Mouse (Mus musculus) limb, embryonic 12.5 days (tissue): Measurements from ENCODE around the gene Urgcp. TPM values are rescaled to one million over a fixed set of nuclear protein-coding genes. Genes with fewer than 3 reads are reported as not detected.

Experiments
- ATAC-seq: fragments of 200-750 bp; cut with Nextera tagmentation; 2 replicates; pipeline ENCODE4 v1.8.0; 2017; ENCODE audit warnings: low read depth, moderate TSS enrichment; ENCODE audit not compliant: insufficient number of reproducible peaks, insufficient read depth, low FRiP score, low TSS enrichment
- H3K27ac ChIP-seq: fragments of 300-500 bp; sonication (generic); 2 replicates; pipeline ENCODE4 v1.5.1; 2016; ENCODE audit warnings: mild to moderate bottlenecking, moderate library complexity
- H3K27me3 ChIP-seq: fragments of 300-500 bp; sonication (generic); 2 replicates; pipeline ENCODE4 v1.6.1; 2016; ENCODE audit warnings: mild to moderate bottlenecking, moderate library complexity
- H3K36me3 ChIP-seq: fragments of 300-500 bp; sonication (generic); 2 replicates; pipeline ENCODE4 v1.6.1; 2016; ENCODE audit warnings: mild to moderate bottlenecking, moderate library complexity
- H3K4me1 ChIP-seq: fragments of 300-500 bp; sonication (generic); replicated peaks from 2 replicates; pipeline ENCODE4 v1.6.1; 2016
- H3K4me2 ChIP-seq: fragments of 300-500 bp; sonication (generic); 2 replicates; pipeline ENCODE4 v1.6.1; 2016; ENCODE audit warnings: mild to moderate bottlenecking, moderate library complexity
- H3K4me3 ChIP-seq: fragments of 300-500 bp; sonication (generic); replicated peaks from 2 replicates; pipeline ENCODE4 v1.5.1; 2016; ENCODE audit warnings: mild to moderate bottlenecking
- H3K9ac ChIP-seq: fragments of 300-500 bp; sonication (generic); replicated peaks from 2 replicates; pipeline ENCODE4 v1.6.1; 2016; ENCODE audit warnings: mild to moderate bottlenecking, moderate library complexity
- H3K9me3 ChIP-seq: fragments of 300-500 bp; sonication (generic); 2 replicates; pipeline ENCODE4 v1.6.1; 2016; ENCODE audit warnings: mild to moderate bottlenecking, moderate library complexity
- WGBS: fragments of 180-500 bp; shearing (Covaris S2); methylation state at CpG from one replicate; pipeline ENCODE4 v1.1.7; 2016; 5-methylcytosine and 5-hydroxymethylcytosine counted together
- polyA plus RNA-seq: library from polyadenylated mRNA; unstranded; fragments of >200 nt; fragmentation: Nextera tagmentation; extraction: Ambion mirVana; gene quantifications from 2 replicates; pipeline ENCODE4 v1.2.1, GENCODE M21; 2016

Urgcp gene
- polyA plus RNA-seq, 1 experiment from 2014 or later, result 24.6 TPM

- 0 out of 2 replicates have a peak, but pooled peaks cover 3% of the 10 kb centered on the region for H3K36me3 ChIP-seq
- peaks cover 11% of the 10 kb centered on the region for H3K4me1 ChIP-seq
- H3K27me3 ChIP-seq, result no peaks in the 10 kb centered on the region
- 75% methylated on average over 5 of the region's 5 CpGs for WGBS
- no peak overlapping the region for H3K4me3 ChIP-seq
- H3K27ac ChIP-seq, result no peak overlapping the region
- ATAC-seq, result no peak
- 0 out of 2 replicates have a peak overlapping the region, but pooled peaks have one; percentile 34 for H3K9ac ChIP-seq
- H3K9me3 ChIP-seq, result no peaks in the 10 kb centered on the region
- H3K4me2 ChIP-seq, result no peak overlapping the region
These were observed 23.1 kb downstream of the Urgcp start for GRCm38 (mm10) chr11:5738888-5739632.

DNA sequence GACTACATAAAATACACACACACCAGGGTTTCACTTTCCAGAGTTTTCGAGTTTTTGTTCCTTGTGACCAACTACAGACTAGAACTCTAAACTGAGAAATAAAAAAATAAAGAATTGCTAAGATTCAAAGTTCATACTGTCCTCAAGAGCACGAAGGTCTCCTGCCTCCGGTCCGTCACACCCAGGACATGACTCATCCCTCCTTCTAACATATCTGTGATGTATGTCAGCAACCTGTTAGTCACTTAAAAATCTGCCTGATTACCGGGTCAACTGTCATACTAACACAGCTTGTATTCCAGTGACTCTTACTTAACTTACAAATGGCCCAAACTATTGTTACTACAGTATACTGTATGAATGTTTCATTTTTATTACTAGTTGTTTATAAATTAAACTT is 25.0 kb downstream of the Urgcp start:
- Histone ChIP-seq H3K36me3 (peaks cover 6% of the 10 kb centered on the region; the same call in 1 of the 2 replicates), H3K9ac (no peak overlapping the region), H3K4me1 (peaks cover 21% of the 10 kb centered on the region), H3K27ac (no peak overlapping the region), H3K4me3 (no peak overlapping the region), H3K4me2 (no peak overlapping the region), H3K9me3 (no peaks in the 10 kb centered on the region), H3K27me3 (no peaks in the 10 kb centered on the region)
- no peak for ATAC-seq
- 91% methylated on average over 5 of the region's 5 CpGs for WGBS

DNA sequence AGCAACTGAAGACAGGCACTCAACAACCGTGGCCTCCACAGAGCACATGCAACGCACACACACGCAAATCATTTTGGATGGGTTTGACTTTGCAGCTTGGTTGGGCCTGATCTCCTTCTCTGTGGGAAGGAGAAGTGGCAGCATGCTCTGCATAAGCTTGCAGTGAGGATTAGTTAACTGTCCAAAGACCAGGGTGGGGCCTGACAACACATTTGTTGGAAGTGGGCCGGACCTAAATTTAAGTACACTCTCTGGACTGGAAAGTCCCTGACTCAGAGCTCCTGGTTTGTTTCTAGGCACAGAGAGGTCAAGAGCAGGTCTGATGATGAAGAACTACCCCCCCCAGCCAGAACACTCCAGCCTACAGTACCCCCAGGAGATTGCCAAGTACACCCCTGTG is 27.9 kb downstream of the Urgcp start:
- H3K27ac ChIP-seq, result no peak overlapping the region
- H3K9me3 ChIP-seq, result no peaks in the 10 kb centered on the region
- H3K4me2 ChIP-seq, result no peak overlapping the region
- ATAC-seq, result no peak
- H3K9ac ChIP-seq, result no peak overlapping the region
- H3K27me3 ChIP-seq, result no peaks in the 10 kb centered on the region
- no peak overlapping the region for H3K4me3 ChIP-seq
- H3K4me1 ChIP-seq, result peaks cover 12% of the 10 kb centered on the region; the same call in 1 of the 2 replicates
- peaks cover 6% of the 10 kb centered on the region; the same call in 1 of the 2 replicates for H3K36me3 ChIP-seq
- WGBS, result 93% methylated on average over 4 of the region's 4 CpGs

DNA sequence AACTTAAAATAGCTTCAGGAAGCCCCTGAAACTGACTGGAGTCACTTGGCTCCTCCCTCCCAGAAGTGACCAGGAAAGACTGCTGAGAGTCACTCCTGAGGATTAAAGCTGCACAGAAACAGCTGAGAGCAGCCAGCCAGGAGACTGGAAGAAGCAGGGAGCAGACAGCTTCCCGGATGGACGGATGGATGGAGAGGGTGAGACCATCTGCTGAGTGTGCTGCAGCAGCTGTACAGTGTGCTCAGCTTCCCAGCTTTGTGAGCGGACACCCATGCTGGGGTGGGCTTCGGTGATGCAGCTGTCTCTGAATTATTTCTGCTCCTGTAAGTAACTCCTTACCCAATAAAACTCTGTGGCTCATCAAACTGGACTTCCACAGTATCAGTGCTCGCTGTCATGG is 29.8 kb downstream of the Urgcp start:
- peaks cover 6% of the 10 kb centered on the region; the same call in 1 of the 2 replicates for H3K36me3 ChIP-seq
- no peaks in the 10 kb centered on the region for H3K27me3 ChIP-seq
- H3K4me3 ChIP-seq, result no peak overlapping the region
- H3K4me1 ChIP-seq, result peaks cover 19% of the 10 kb centered on the region; the same call in 1 of the 2 replicates
- WGBS, result 80% methylated on average over 5 of the region's 5 CpGs
- ATAC-seq, result peak; percentile 66
- no peaks in the 10 kb centered on the region for H3K9me3 ChIP-seq
- H3K4me2 ChIP-seq, result no peak overlapping the region
- no peak overlapping the region for H3K9ac ChIP-seq
- H3K27ac ChIP-seq, result peak overlapping the region; percentile 46; the same call in 1 of the 2 replicates

- no peak overlapping the region for H3K9ac ChIP-seq
- ATAC-seq, result no peak
- 88% methylated on average over 9 of the region's 9 CpGs for WGBS
These were observed 32.6 kb downstream of the Urgcp start for GRCm38 (mm10) chr11:5729582-5729981.

GRCm38 (mm10) chr11:5718611-5719354 is 43.4 kb downstream of the Urgcp start:
- no peak overlapping the region for H3K9ac ChIP-seq
- H3K4me1 ChIP-seq, result no peaks in the 10 kb centered on the region
- no peak overlapping the region for H3K27ac ChIP-seq
- WGBS, result 89% methylated on average over 12 of the region's 12 CpGs
- peaks cover 74% of the 10 kb centered on the region for H3K36me3 ChIP-seq
- H3K27me3 ChIP-seq, result no peaks in the 10 kb centered on the region
- no peak for ATAC-seq
- H3K4me2 ChIP-seq, result no peak overlapping the region
- no peak overlapping the region for H3K4me3 ChIP-seq
- H3K9me3 ChIP-seq, result no peaks in the 10 kb centered on the region

More at GRCm38 (mm10) chr11:5729582-5729981, 32.6 kb downstream of the Urgcp start:
- Histone ChIP-seq H3K4me1 (peaks cover 19% of the 10 kb centered on the region; the same call in 1 of the 2 replicates), H3K27ac (no peak overlapping the region), H3K36me3 (peaks cover 9% of the 10 kb centered on the region), H3K4me3 (no peak overlapping the region), H3K27me3 (no peaks in the 10 kb centered on the region), H3K4me2 (no peak overlapping the region), H3K9me3 (no peaks in the 10 kb centered on the region)

DNA sequence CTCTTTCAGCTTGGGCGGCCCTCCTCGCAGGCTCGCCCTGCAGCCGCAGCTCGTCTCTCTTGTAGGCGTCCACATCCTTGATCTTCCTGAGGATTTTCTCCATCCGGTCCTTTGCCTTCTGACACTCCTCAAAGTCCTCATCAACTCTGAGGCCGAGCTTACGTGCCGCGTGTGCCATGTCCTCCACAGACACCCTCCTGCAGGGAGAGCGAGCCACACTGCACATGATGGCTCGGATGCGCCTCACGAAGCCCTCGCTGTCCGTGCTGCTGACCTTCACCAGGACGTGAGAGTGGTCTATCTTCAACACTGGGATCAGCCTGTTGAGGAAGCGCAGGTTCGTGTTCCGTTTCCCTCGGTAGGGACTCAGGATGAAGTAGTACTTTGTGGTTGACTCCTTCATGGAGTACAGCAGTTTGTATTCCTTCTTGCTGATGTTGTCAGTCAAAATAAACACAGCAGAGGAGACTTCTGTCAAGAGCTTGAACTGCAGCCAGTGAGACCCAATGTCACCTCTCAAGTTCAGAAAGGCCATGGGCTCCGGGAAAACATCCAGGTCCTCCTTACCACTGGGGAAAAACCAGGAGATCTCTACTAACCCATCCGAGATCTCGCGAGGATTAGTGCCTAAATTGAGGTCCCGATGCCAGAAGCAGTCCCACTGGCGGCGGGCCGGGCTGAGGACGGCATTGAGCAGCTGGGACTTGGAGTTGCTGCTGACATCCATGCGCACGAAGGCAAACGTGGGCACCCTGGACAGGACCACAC is 45.1 kb downstream of the Urgcp start:
- WGBS, result 95% methylated on average over 34 of the region's 34 CpGs
- Histone ChIP-seq H3K36me3 (peaks cover 68% of the 10 kb centered on the region), H3K27me3 (no peaks in the 10 kb centered on the region), H3K27ac (no peak overlapping the region), H3K9ac (no peak overlapping the region), H3K9me3 (no peaks in the 10 kb centered on the region), H3K4me1 (no peaks in the 10 kb centered on the region), H3K4me3 (no peak overlapping the region), H3K4me2 (no peak overlapping the region)
- no peak for ATAC-seq

DNA sequence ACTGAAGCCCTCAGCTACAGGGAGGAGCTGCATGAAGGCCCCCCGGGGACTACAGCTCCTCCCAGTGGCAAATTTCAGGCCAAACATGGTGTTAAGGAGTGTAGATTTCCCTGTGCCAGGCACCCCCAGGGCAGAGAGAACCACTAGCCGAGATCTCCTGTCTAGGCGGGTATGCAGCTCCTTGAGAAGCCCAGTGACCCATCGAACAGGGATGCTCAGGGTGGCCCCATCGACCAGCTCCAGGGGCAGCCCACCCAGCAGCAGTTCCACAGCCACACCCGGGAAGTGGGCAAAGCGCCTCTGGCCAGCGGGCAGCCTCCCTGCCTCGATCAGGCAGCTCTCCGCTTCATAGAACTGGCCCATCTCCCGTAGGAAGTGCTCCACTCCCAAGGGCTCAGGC is 45.9 kb downstream of the Urgcp start:
- H3K9ac ChIP-seq, result no peak overlapping the region
- H3K9me3 ChIP-seq, result no peaks in the 10 kb centered on the region
- 90% methylated on average over 11 of the region's 11 CpGs for WGBS
- no peak for ATAC-seq
- no peaks in the 10 kb centered on the region for H3K4me1 ChIP-seq
- no peak overlapping the region for H3K27ac ChIP-seq
- no peaks in the 10 kb centered on the region for H3K27me3 ChIP-seq
- H3K4me2 ChIP-seq, result no peak overlapping the region
- no peak overlapping the region for H3K4me3 ChIP-seq
- H3K36me3 ChIP-seq, result peaks cover 61% of the 10 kb centered on the region

- 79% methylated on average over 14 of the region's 14 CpGs for WGBS
- no peak within 1 kb of the TSS for H3K4me2 ChIP-seq
- no peak for ATAC-seq
- no peaks in the 10 kb centered on the region for H3K4me1 ChIP-seq
- H3K27ac ChIP-seq, result no peak within 1 kb of the TSS
- no peak within 1 kb of the TSS for H3K9ac ChIP-seq
- no peaks in the 10 kb centered on the region for H3K9me3 ChIP-seq
- no peaks in the 10 kb centered on the region for H3K27me3 ChIP-seq
- no peak within 1 kb of the TSS for H3K4me3 ChIP-seq
- peaks cover 57% of the 10 kb centered on the region for H3K36me3 ChIP-seq
These were observed 46.5 kb downstream of the Urgcp start, which contains the start of gene Mrps24 for GRCm38 (mm10) chr11:5715630-5716105. Gene Mrps24 (minus strand): TSS chr11:5715680.

DNA sequence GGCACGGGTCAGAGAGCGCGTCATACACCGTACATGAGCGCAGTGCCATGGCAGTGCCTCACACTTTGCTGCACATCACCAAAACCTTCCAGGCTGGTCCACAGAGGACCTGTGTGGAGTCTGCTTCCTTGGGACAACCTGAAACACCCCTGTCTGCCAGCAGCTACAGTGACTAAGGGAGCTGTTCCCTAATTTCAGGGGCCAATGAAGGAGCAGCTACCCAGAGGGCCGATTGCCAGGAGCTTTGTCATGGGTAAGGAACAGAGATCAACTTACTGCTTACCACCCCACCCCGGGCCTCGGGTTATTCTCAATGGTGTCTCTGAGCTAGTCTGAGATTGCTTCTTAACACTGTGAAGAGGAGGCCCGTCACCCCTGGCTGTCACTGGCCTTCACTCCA is 47.0 kb downstream of the Urgcp start:
- no peak overlapping the region for H3K27ac ChIP-seq
- ATAC-seq, result no peak
- 83% methylated on average over 9 of the region's 9 CpGs for WGBS
- peaks cover 57% of the 10 kb centered on the region for H3K36me3 ChIP-seq
- H3K27me3 ChIP-seq, result no peaks in the 10 kb centered on the region
- H3K4me3 ChIP-seq, result no peak overlapping the region
- H3K9ac ChIP-seq, result no peak overlapping the region
- H3K9me3 ChIP-seq, result no peaks in the 10 kb centered on the region
- no peaks in the 10 kb centered on the region for H3K4me1 ChIP-seq
- no peak overlapping the region for H3K4me2 ChIP-seq
